Mouse (Mus musculus) brown adipose tissue, adult 24 weeks (tissue): ENCODE results near the gene Eloa. TPM values are rescaled to one million over a fixed set of nuclear protein-coding genes. Genes with fewer than 3 reads are reported as not detected.

Source experiments
- H3K27ac ChIP-seq: fragments of 200-500 bp; replicated peaks from 2 replicates; pipeline ENCODE4 v1.5.1; 2012; ENCODE audit warnings: low read depth, mild to moderate bottlenecking, low read length
- H3K4me1 ChIP-seq: fragments of 200-500 bp; 2 replicates; pipeline ENCODE4 v1.6.1; 2012; ENCODE audit warnings: low read length, mixed read lengths; ENCODE audit not compliant: control insufficient read depth, insufficient read depth, insufficient read length
- H3K4me3 ChIP-seq: fragments of 200-500 bp; 2 replicates; pipeline ENCODE4 v1.5.1; 2012; ENCODE audit warnings: low read depth, mild to moderate bottlenecking, low read length, moderate library complexity; ENCODE audit not compliant: insufficient read depth
- polyA plus RNA-seq: library from polyadenylated mRNA; stranded (reverse); fragments of >200 nt; gene quantifications from 2 replicates; pipeline ENCODE4 v1.2.4, GENCODE M21; 2012; ENCODE audit not compliant: missing spikeins, insufficient read depth, insufficient read length

The Eloa gene
- polyA plus RNA-seq, 1 experiment, result 33.8 TPM

- H3K4me1 ChIP-seq, result peaks cover 12% of the 10 kb centered on the region; the same call in 1 of the 2 replicates
These were observed 617 bp downstream of the Eloa start for GRCm38 (mm10) chr4:136020743-136021548.

GRCm38 (mm10) chr4:136016059-136016602 lies 5.4 kb downstream of the Eloa start:
- no peak overlapping the region for H3K27ac ChIP-seq
- no peak overlapping the region for H3K4me3 ChIP-seq
- H3K4me1 ChIP-seq, result peaks cover 12% of the 10 kb centered on the region; the same call in 1 of the 2 replicates

More at GRCm38 (mm10) chr4:136020743-136021548, 617 bp downstream of the Eloa start:
- H3K4me3 ChIP-seq, result peak overlapping the region; percentile 92
- peak overlapping the region; percentile 48 for H3K27ac ChIP-seq

GRCm38 (mm10) chr4:136010586-136010985 lies 11.0 kb downstream of the Eloa start:
- no peak overlapping the region for H3K4me3 ChIP-seq
- H3K4me1 ChIP-seq, result no peaks in the 10 kb centered on the region
- H3K27ac ChIP-seq, result no peak overlapping the region

GRCm38 (mm10) chr4:136008782-136009447 lies 12.6 kb downstream of the Eloa start:
- Histone ChIP-seq H3K4me1 (no peaks in the 10 kb centered on the region), H3K27ac (no peak overlapping the region), H3K4me3 (no peak overlapping the region)

GRCm38 (mm10) chr4:136006821-136007220 lies 14.7 kb downstream of the Eloa start:
- no peak overlapping the region for H3K27ac ChIP-seq

GRCm38 (mm10) chr4:136004921-136005320 lies 16.6 kb downstream of the Eloa start:
- Histone ChIP-seq H3K4me3 (no peak overlapping the region), H3K27ac (no peak overlapping the region), H3K4me1 (no peaks in the 10 kb centered on the region)

More at GRCm38 (mm10) chr4:136006821-136007220, 14.7 kb downstream of the Eloa start:
- no peaks in the 10 kb centered on the region for H3K4me1 ChIP-seq
- H3K4me3 ChIP-seq, result no peak overlapping the region

GRCm38 (mm10) chr4:136004107-136004675 lies 17.4 kb downstream of the Eloa start:
- H3K4me3 ChIP-seq, result no peak overlapping the region
- H3K27ac ChIP-seq, result no peak overlapping the region
- H3K4me1 ChIP-seq, result no peaks in the 10 kb centered on the region

GRCm38 (mm10) chr4:135995118-135995517 lies 26.4 kb downstream of the Eloa start:
- Histone ChIP-seq H3K4me3 (no peak overlapping the region), H3K27ac (no peak overlapping the region), H3K4me1 (no peaks in the 10 kb centered on the region)

GRCm38 (mm10) chr4:135993941-135994340 lies 27.6 kb downstream of the Eloa start:
- Histone ChIP-seq H3K4me1 (no peaks in the 10 kb centered on the region), H3K27ac (no peak overlapping the region), H3K4me3 (no peak overlapping the region)

GRCm38 (mm10) chr4:135987714-135988113 lies 33.8 kb downstream of the Eloa start:
- Histone ChIP-seq H3K27ac (no peak overlapping the region), H3K4me3 (peak overlapping the region; percentile 76; the same call in 1 of the 2 replicates)

GRCm38 (mm10) chr4:135986943-135987710 lies 34.4 kb downstream of the Eloa start, which contains the start of gene Pithd1:
Gene Pithd1 (minus strand): TSS chr4:135987264.
- Histone ChIP-seq H3K4me1 (peaks cover 3% of the 10 kb centered on the region; the same call in 1 of the 2 replicates), H3K27ac (peak within 1 kb of the TSS; percentile 81), H3K4me3 (peak within 1 kb of the TSS; percentile 76)

More at GRCm38 (mm10) chr4:135987714-135988113, 33.8 kb downstream of the Eloa start:
- H3K4me1 ChIP-seq, result peaks cover 3% of the 10 kb centered on the region; the same call in 1 of the 2 replicates

- Histone ChIP-seq H3K4me3 (peak overlapping the region; percentile 65), H3K27ac (no peak overlapping the region), H3K4me1 (peaks cover 3% of the 10 kb centered on the region; the same call in 1 of the 2 replicates)
These were observed 35.1 kb downstream of the Eloa start for GRCm38 (mm10) chr4:135986301-135986942.

- no peak overlapping the region for H3K27ac ChIP-seq
- peaks cover 3% of the 10 kb centered on the region; the same call in 1 of the 2 replicates for H3K4me1 ChIP-seq
- H3K4me3 ChIP-seq, result peak overlapping the region; percentile 65; the same call in 1 of the 2 replicates
These were observed 35.8 kb downstream of the Eloa start for GRCm38 (mm10) chr4:135985769-135986168.

GRCm38 (mm10) chr4:135985193-135985592 lies 36.4 kb downstream of the Eloa start:
- Histone ChIP-seq H3K4me1 (peaks cover 3% of the 10 kb centered on the region; the same call in 1 of the 2 replicates), H3K4me3 (no peak overlapping the region), H3K27ac (no peak overlapping the region)
